Mouse (Mus musculus) lung, adult 2 months (tissue): ENCODE results near the gene Otop1.

ENCODE experiments used
- CTCF ChIP-seq: fragments of 200-500 bp; IDR thresholded peaks from 2 replicates; pipeline ENCODE4 v1.5.1; 2011; ENCODE audit warnings: mild to moderate bottlenecking, low read length, control low read depth; ENCODE audit not compliant: insufficient read depth
- POLR2A ChIP-seq: fragments of 200-500 bp; IDR thresholded peaks from 2 replicates; pipeline ENCODE4 v1.6.1; 2011; ENCODE audit warnings: low read depth, mild to moderate bottlenecking, control low read depth, low read length, borderline replicate concordance; ENCODE audit errors: extremely low read depth

- TF ChIP-seq CTCF (no peak), POLR2A (no peak)
Observed at GRCm38 (mm10) chr5:38301761-38302411, 26.1 kb downstream of the Otop1 start.
